Comparison of ENCODE assay signal across 8 mouse cellular contexts in genomic region chr17:70963546-70963945, GRCm38 (mm10). TPM values are rescaled to one million over a fixed set of nuclear protein-coding genes. Genes with fewer than 3 reads are reported as not detected.
A peak's percentile ranks its signal among the peaks of the same experiment; 100 is the strongest.
DNase-seq lines count a peak whose midpoint lies in the region; ATAC-seq and TF ChIP-seq lines count a peak whose summit lies in the region.
"Not testable (repeated sequence)": the region's sequence is repeated elsewhere in the genome, so short reads cannot be mapped to it uniquely, and the experiment has no call there.

No protein-coding gene starts in this region.

- 73% methylated on average over 13 of the region's 13 CpGs for WGBS in cerebellum, adult 2 months
- WGBS in liver, postnatal 0 days (ENCODE audit: insufficient replicate concordance): 78% methylated on average over 13 of the region's 13 CpGs
- WGBS in neural tube, embryonic 14.5 days: 85% methylated on average over 13 of the region's 13 CpGs
- 77% methylated on average over 13 of the region's 13 CpGs for whole genome bisulfite sequencing in thymus, adult 2 months

- TF ChIP-seq POLR2A in cerebellum, adult 2 months (IDR thresholded peaks at IDR 0.05; ENCODE audit: borderline replicate concordance, insufficient read depth, low read length); thymus, adult 2 months (IDR thresholded peaks at IDR 0.05; ENCODE audit: control insufficient read depth, extremely low read depth, insufficient read depth, low read length, poor library complexity): not testable (repeated sequence)

- H3K27me3 ChIP-seq in cerebellum, adult 2 months (ENCODE audit: control insufficient read depth, insufficient read depth, low read length); liver, postnatal 0 days (ENCODE audit: insufficient read depth, low read length); neural tube, embryonic 14.5 days (ENCODE audit: control insufficient read depth, insufficient read depth, low read length); thymus, adult 2 months (ENCODE audit: control insufficient read depth, insufficient read depth, low read length): not testable (repeated sequence)

- not testable (repeated sequence) for TF ChIP-seq EP300 in liver, postnatal 0 days (IDR thresholded peaks at IDR 0.05; ENCODE audit: low read depth)

- H3K9ac ChIP-seq in liver, postnatal 0 days (replicated peaks); neural tube, embryonic 14.5 days (replicated peaks; ENCODE audit: low read depth, low read length): not testable (repeated sequence)

- H3K4me1 ChIP-seq in cerebellum, adult 2 months (ENCODE audit: control insufficient read depth, insufficient read depth, low read length); liver, postnatal 0 days (ENCODE audit: insufficient read depth); neural tube, embryonic 14.5 days (ENCODE audit: control insufficient read depth, insufficient read depth, low read length): not testable (repeated sequence)
- H3K4me1 ChIP-seq in thymus, adult 2 months (replicated peaks; ENCODE audit: control insufficient read depth, insufficient read depth, low read length): peaks cover 12% of the 10 kb centered on the region

- peak; percentile 86 to 94 for ATAC-seq in hematopoietic stem cell, adult 5-6 weeks (replicated peaks in 1 of 2; ENCODE audit: insufficient read depth in 1 of 2, low FRiP score in 2 of 2, low TSS enrichment in 1 of 2, low read depth in 1 of 2, poor library complexity in 2 of 2, severe bottlenecking in 2 of 2)
- peak; percentile 100 for ATAC-seq in liver, postnatal 0 days
- ATAC-seq in neural tube, embryonic 14.5 days (ENCODE audit: low read depth): peak; percentile 100

- not testable (repeated sequence) for H3K9me3 ChIP-seq in liver, postnatal 0 days (ENCODE audit: low read length); neural tube, embryonic 14.5 days (ENCODE audit: control insufficient read depth, low read length)

- not testable (repeated sequence) for TF ChIP-seq CTCF in cerebellum, adult 2 months (IDR thresholded peaks at IDR 0.05; ENCODE audit: borderline replicate concordance, insufficient read depth, low read depth, low read length); layer of hippocampus, adult 2 months (conservative IDR thresholded peaks at IDR 0.05); liver, postnatal 0 days (IDR thresholded peaks at IDR 0.05; ENCODE audit: low read depth); thymus, adult 2 months (IDR thresholded peaks at IDR 0.05; ENCODE audit: borderline replicate concordance, control insufficient read depth, extremely low read depth, insufficient read depth, low read length, poor library complexity)

- H3K4me3 ChIP-seq in cerebellum, adult 2 months (replicated peaks; ENCODE audit: insufficient read depth, low read depth, low read length); layer of hippocampus, adult 2 months; liver, postnatal 0 days (ENCODE audit: low read depth, low read length); neural tube, embryonic 14.5 days (ENCODE audit: low read depth, low read length); thymus, adult 2 months (ENCODE audit: control insufficient read depth, insufficient read depth, low read length): not testable (repeated sequence)

- H3K27ac ChIP-seq in cerebellum, adult 2 months (ENCODE audit: insufficient read depth, low read length); layer of hippocampus, adult 2 months; liver, postnatal 0 days (ENCODE audit: low read depth); neural tube, embryonic 14.5 days (ENCODE audit: low read depth, low read length); thymus, adult 2 months (ENCODE audit: control insufficient read depth, insufficient read depth, low read length): not testable (repeated sequence)

- DNase-seq in ES-CJ7 (ENCODE audit: low read depth, low spot score): peak; percentile 63
- DNase-seq in cerebellum, adult 2 months: peak; percentile 87 to 90
- DNase-seq in frontal cortex, adult 2 months (ENCODE audit: extremely low spot score in 1 of 2, low spot score in 1 of 2): peak; percentile 92 to 100
- peak; percentile 92 to 98 for DNase-seq in layer of hippocampus, adult 2 months (ENCODE audit: low spot score in 2 of 2)
- peak; percentile 65 for DNase-seq in liver, postnatal 0 days
- peak; percentile 90 for DNase-seq in thymus, adult 2 months

- H3K4me2 ChIP-seq in liver, postnatal 0 days (ENCODE audit: low read depth, low read length); neural tube, embryonic 14.5 days (ENCODE audit: low read depth, low read length): not testable (repeated sequence)

- H3K36me3 ChIP-seq in liver, postnatal 0 days (replicated peaks; ENCODE audit: insufficient read depth, low read length); neural tube, embryonic 14.5 days (ENCODE audit: control insufficient read depth, insufficient read depth, low read length); thymus, adult 2 months (ENCODE audit: control insufficient read depth, insufficient read depth, low read length): not testable (repeated sequence)

RNA-seq across cellular contexts. Expression of gene Myom1, which starts 38.9 kb away (rescaled TPM):
- polyA plus RNA-seq in cerebellum, adult 2 months (2012; rRNA removed): 1.6 and 2.4 TPM in 2 replicates
- polyA plus RNA-seq in frontal cortex, adult 2 months (2012; rRNA removed): 2.8 and 3.7 TPM in 2 replicates
- 1.8 and 2.0 TPM in 2 replicates for total RNA-seq in hematopoietic stem cell, adult 5-6 weeks (2017)
- total RNA-seq in layer of hippocampus, adult 2 months (2021): 1 to 10 TPM; 2.2 to 2.8 TPM
- polyA plus RNA-seq in liver, postnatal 0 days (2015; fragmentation: Nextera tagmentation; extraction: Ambion mirVana): 2.1 and 4.4 TPM in 2 replicates
- polyA plus RNA-seq in neural tube, embryonic 14.5 days (2014; fragmentation: Nextera tagmentation; extraction: Ambion mirVana): 1.5 and 2.8 TPM in 2 replicates
- polyA plus RNA-seq in thymus, adult 2 months (2012; rRNA removed): 1.9 and 6.8 TPM in 2 replicates

RNA-seq across cellular contexts. Expression of gene Myl12a, which starts 39.1 kb away (rescaled TPM):
- polyA plus RNA-seq in cerebellum, adult 2 months (2012; rRNA removed): 47.4 and 47.9 TPM in 2 replicates
- polyA plus RNA-seq in frontal cortex, adult 2 months (2012; rRNA removed): 42.9 and 48.8 TPM in 2 replicates
- 130 and 159 TPM in 2 replicates for total RNA-seq in hematopoietic stem cell, adult 5-6 weeks (2017)
- total RNA-seq in layer of hippocampus, adult 2 months (2021): 10 to 100 TPM; 38.9 to 41.1 TPM
- polyA plus RNA-seq in liver, postnatal 0 days (2015; fragmentation: Nextera tagmentation; extraction: Ambion mirVana): 195 and 199 TPM in 2 replicates
- 63.7 and 118 TPM in 2 replicates for polyA plus RNA-seq in neural tube, embryonic 14.5 days (2014; fragmentation: Nextera tagmentation; extraction: Ambion mirVana)
- polyA plus RNA-seq in thymus, adult 2 months (2012; rRNA removed): 121 and 144 TPM in 2 replicates
